Mouse (Mus musculus): ENCODE data around the gene Specc1. TPM values are rescaled to one million over a fixed set of nuclear protein-coding genes. Genes with fewer than 3 reads are reported as not detected.

The Specc1 gene
- polyA plus RNA-seq, 1 experiment = 16.9 TPM

GRCm38 (mm10) chr11:62053928-62054327, 97.4 kb downstream of the Specc1 start:
- TF ChIP-seq POLR2A (IDR thresholded peaks at IDR 0.05; ENCODE audit: borderline replicate concordance, extremely low read depth, insufficient read depth, insufficient read length, poor library complexity, severe bottlenecking) = no peak
- no peak for TF ChIP-seq CTCF (IDR thresholded peaks at IDR 0.05; ENCODE audit: borderline replicate concordance, extremely low read depth, insufficient read depth, insufficient read length)
- peak; percentile 87 for DNase-seq (ENCODE audit: low read depth)

GRCm38 (mm10) chr11:62064565-62064964, 108.0 kb downstream of the Specc1 start:
- TF ChIP-seq CTCF (IDR thresholded peaks at IDR 0.05; ENCODE audit: borderline replicate concordance, extremely low read depth, insufficient read depth, insufficient read length) = no peak
- no peak for TF ChIP-seq POLR2A (IDR thresholded peaks at IDR 0.05; ENCODE audit: borderline replicate concordance, extremely low read depth, insufficient read depth, insufficient read length, poor library complexity, severe bottlenecking)
- DNase-seq (ENCODE audit: low read depth) = no peak

- no peak for DNase-seq (ENCODE audit: low read depth)
- TF ChIP-seq CTCF (IDR thresholded peaks at IDR 0.05; ENCODE audit: borderline replicate concordance, extremely low read depth, insufficient read depth, insufficient read length) (no peak), POLR2A (IDR thresholded peaks at IDR 0.05; ENCODE audit: borderline replicate concordance, extremely low read depth, insufficient read depth, insufficient read length, poor library complexity, severe bottlenecking) (no peak)
These were observed 109.1 kb downstream of the Specc1 start for GRCm38 (mm10) chr11:62065655-62066054.

- no peak for TF ChIP-seq CTCF (IDR thresholded peaks at IDR 0.05; ENCODE audit: borderline replicate concordance, extremely low read depth, insufficient read depth, insufficient read length)
- TF ChIP-seq POLR2A (IDR thresholded peaks at IDR 0.05; ENCODE audit: borderline replicate concordance, extremely low read depth, insufficient read depth, insufficient read length, poor library complexity, severe bottlenecking) = no peak
- peak; percentile 47 for DNase-seq (ENCODE audit: low read depth)
These were observed 113.0 kb downstream of the Specc1 start for GRCm38 (mm10) chr11:62069554-62069953.

GRCm38 (mm10) chr11:62070206-62070605, 113.6 kb downstream of the Specc1 start:
- DNase-seq (ENCODE audit: low read depth) = no peak
- TF ChIP-seq CTCF (IDR thresholded peaks at IDR 0.05; ENCODE audit: borderline replicate concordance, extremely low read depth, insufficient read depth, insufficient read length) (no peak), POLR2A (IDR thresholded peaks at IDR 0.05; ENCODE audit: borderline replicate concordance, extremely low read depth, insufficient read depth, insufficient read length, poor library complexity, severe bottlenecking) (no peak)

- no peak for TF ChIP-seq CTCF (IDR thresholded peaks at IDR 0.05; ENCODE audit: borderline replicate concordance, extremely low read depth, insufficient read depth, insufficient read length)
- no peak for TF ChIP-seq POLR2A (IDR thresholded peaks at IDR 0.05; ENCODE audit: borderline replicate concordance, extremely low read depth, insufficient read depth, insufficient read length, poor library complexity, severe bottlenecking)
- DNase-seq (ENCODE audit: low read depth) = no peak
These were observed 115.8 kb downstream of the Specc1 start for GRCm38 (mm10) chr11:62072406-62072805.

- TF ChIP-seq POLR2A (IDR thresholded peaks at IDR 0.05; ENCODE audit: borderline replicate concordance, extremely low read depth, insufficient read depth, insufficient read length, poor library complexity, severe bottlenecking) (no peak), CTCF (IDR thresholded peaks at IDR 0.05; ENCODE audit: borderline replicate concordance, extremely low read depth, insufficient read depth, insufficient read length) (no peak)
- no peak for DNase-seq (ENCODE audit: low read depth)
These were observed 117.1 kb downstream of the Specc1 start for GRCm38 (mm10) chr11:62073575-62074140.

- no peak for DNase-seq (ENCODE audit: low read depth)
- TF ChIP-seq CTCF (IDR thresholded peaks at IDR 0.05; ENCODE audit: borderline replicate concordance, extremely low read depth, insufficient read depth, insufficient read length) = no peak
- no peak for TF ChIP-seq POLR2A (IDR thresholded peaks at IDR 0.05; ENCODE audit: borderline replicate concordance, extremely low read depth, insufficient read depth, insufficient read length, poor library complexity, severe bottlenecking)
These were observed 118.0 kb downstream of the Specc1 start for GRCm38 (mm10) chr11:62074578-62074977.

GRCm38 (mm10) chr11:62075071-62075470, 118.5 kb downstream of the Specc1 start:
- no peak for DNase-seq (ENCODE audit: low read depth)
- TF ChIP-seq POLR2A (IDR thresholded peaks at IDR 0.05; ENCODE audit: borderline replicate concordance, extremely low read depth, insufficient read depth, insufficient read length, poor library complexity, severe bottlenecking) (no peak), CTCF (IDR thresholded peaks at IDR 0.05; ENCODE audit: borderline replicate concordance, extremely low read depth, insufficient read depth, insufficient read length) (no peak)

- no peak for DNase-seq (ENCODE audit: low read depth)
- no peak for TF ChIP-seq CTCF (IDR thresholded peaks at IDR 0.05; ENCODE audit: borderline replicate concordance, extremely low read depth, insufficient read depth, insufficient read length)
- no peak for TF ChIP-seq POLR2A (IDR thresholded peaks at IDR 0.05; ENCODE audit: borderline replicate concordance, extremely low read depth, insufficient read depth, insufficient read length, poor library complexity, severe bottlenecking)
These were observed 119.0 kb downstream of the Specc1 start for GRCm38 (mm10) chr11:62075551-62075950.

GRCm38 (mm10) chr11:62076345-62077156, 120.0 kb downstream of the Specc1 start:
- TF ChIP-seq POLR2A (IDR thresholded peaks at IDR 0.05; ENCODE audit: borderline replicate concordance, extremely low read depth, insufficient read depth, insufficient read length, poor library complexity, severe bottlenecking) = peak; percentile 89
- no peak for TF ChIP-seq CTCF (IDR thresholded peaks at IDR 0.05; ENCODE audit: borderline replicate concordance, extremely low read depth, insufficient read depth, insufficient read length)
- peak; percentile 100 for DNase-seq (ENCODE audit: low read depth)
